Mouse (Mus musculus) embryo, embryonic 11 days (tissue): ENCODE measurements at regions not wholly inside any gene's neighbourhood (a gene's known extent, or its start where the extent isn't known, plus 50 kb on each side); places are given as distances from the start of the nearest gene placed in this dataset.

Experiments
- DNase-seq: peaks from one replicate; pipeline ENCODE4 v3.0.0-alpha.2; 2015

DNA sequence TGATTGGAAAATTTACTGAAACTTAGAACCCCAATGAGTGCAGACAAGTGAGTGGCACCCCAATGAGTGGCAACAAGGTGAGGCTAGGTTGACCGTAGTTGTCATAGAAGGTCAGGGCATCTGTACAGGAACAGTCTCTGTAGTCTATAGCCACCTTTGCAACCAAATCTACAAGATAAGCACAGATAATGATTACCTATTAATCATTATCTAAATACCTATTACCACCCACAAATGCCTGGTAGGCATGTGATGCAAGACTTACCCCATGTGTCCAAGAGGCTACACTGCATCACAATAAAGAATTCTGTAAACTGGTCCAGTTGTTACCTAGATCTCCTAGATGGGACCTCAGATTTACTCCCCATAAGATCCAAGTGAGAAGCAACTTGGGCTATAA, 778.7 kb downstream of the Cntnap5b start:
- DNase-seq, result no peak

DNA sequence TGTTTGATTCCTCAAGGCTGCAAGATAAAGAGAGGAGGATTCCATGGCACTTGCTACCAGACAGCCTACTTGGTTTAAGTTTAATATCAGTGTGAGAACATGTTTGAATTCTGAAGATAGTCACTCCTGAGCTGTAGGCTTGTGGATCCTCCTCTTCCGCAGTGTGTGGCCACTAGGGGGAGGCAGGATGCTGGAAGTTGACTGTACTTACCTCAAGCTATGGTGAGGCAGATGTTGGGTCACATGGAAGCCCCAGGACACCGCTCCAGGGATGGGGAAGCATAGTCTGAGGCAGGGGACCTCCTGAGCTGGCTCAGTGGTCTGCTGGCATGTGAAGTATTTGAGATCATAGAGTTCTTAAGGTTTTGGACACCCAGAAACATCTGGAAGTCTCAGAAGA, 784.4 kb downstream of the Cntnap5b start:
- peak; percentile 43 for DNase-seq
